Mouse (Mus musculus) forebrain, embryonic 15.5 days (tissue): ENCODE measurements around the gene Smpd3. TPM values are rescaled to one million over a fixed set of nuclear protein-coding genes. Genes with fewer than 3 reads are reported as not detected.

Source experiments
- ATAC-seq: fragments of 200-750 bp; cut with Nextera tagmentation; replicated peaks from 2 replicates; pipeline ENCODE4 v1.8.0; 2017; ENCODE audit warnings: mild to moderate bottlenecking, moderate TSS enrichment, moderate library complexity
- H3K27ac ChIP-seq: fragments of 300-500 bp; sonication (generic); replicated peaks from 2 replicates; pipeline ENCODE4 v1.5.1; 2015; ENCODE audit warnings: mild to moderate bottlenecking, inconsistent platforms
- H3K27me3 ChIP-seq: fragments of 300-500 bp; sonication (generic); 2 replicates; pipeline ENCODE4 v1.6.1; 2015; ENCODE audit warnings: inconsistent platforms
- H3K36me3 ChIP-seq: fragments of 300-500 bp; sonication (generic); 2 replicates; pipeline ENCODE4 v1.6.1; 2015; ENCODE audit warnings: mild to moderate bottlenecking, inconsistent platforms
- H3K4me1 ChIP-seq: fragments of 300-500 bp; sonication (generic); 2 replicates; pipeline ENCODE4 v1.6.1; 2015; ENCODE audit warnings: inconsistent platforms
- H3K4me2 ChIP-seq: fragments of 300-500 bp; sonication (generic); replicated peaks from 2 replicates; pipeline ENCODE4 v1.6.1; 2015; ENCODE audit warnings: mild to moderate bottlenecking, inconsistent platforms
- H3K4me3 ChIP-seq: fragments of 300-500 bp; sonication (generic); 2 replicates; pipeline ENCODE4 v1.5.1; 2015; ENCODE audit warnings: mild to moderate bottlenecking, inconsistent platforms
- H3K9ac ChIP-seq: fragments of 300-500 bp; sonication (generic); replicated peaks from 2 replicates; pipeline ENCODE4 v1.6.1; 2015; ENCODE audit warnings: mild to moderate bottlenecking, inconsistent platforms
- H3K9me3 ChIP-seq: fragments of 300-500 bp; sonication (generic); 2 replicates; pipeline ENCODE4 v1.6.1; 2016; ENCODE audit warnings: inconsistent platforms
- WGBS: fragments of 180-500 bp; shearing (Covaris S2); methylation state at CpG from one replicate; pipeline ENCODE4 v1.1.7; 2015; ENCODE audit warnings: mixed read lengths; 5-methylcytosine and 5-hydroxymethylcytosine counted together
- polyA plus RNA-seq: library from polyadenylated mRNA; unstranded; fragments of >200 nt; fragmentation: Nextera tagmentation; extraction: Ambion mirVana; gene quantifications from 2 replicates; pipeline ENCODE4 v1.2.1, GENCODE M21; 2015

The Smpd3 gene
- 47.4 and 49.3 TPM in 2 replicates for polyA plus RNA-seq

- WGBS: 0% methylated on average over 45 of the region's 45 CpGs
- Histone ChIP-seq H3K27me3 (no peaks in the 10 kb centered on the region), H3K9me3 (no peaks in the 10 kb centered on the region), H3K9ac (peak within 1 kb of the TSS; percentile 91), H3K4me3 (peak within 1 kb of the TSS; percentile 72), H3K4me2 (peak within 1 kb of the TSS; percentile 49), H3K36me3 (no peaks in the 10 kb centered on the region), H3K27ac (peak within 1 kb of the TSS; percentile 92), H3K4me1 (peaks cover 28% of the 10 kb centered on the region)
- ATAC-seq: peak; percentile 99
Observed at GRCm38 (mm10) chr8:106337852-106338521, at the start of gene Smpd3. TSS of gene Smpd3 (minus strand) at chr8:106337988.

DNA sequence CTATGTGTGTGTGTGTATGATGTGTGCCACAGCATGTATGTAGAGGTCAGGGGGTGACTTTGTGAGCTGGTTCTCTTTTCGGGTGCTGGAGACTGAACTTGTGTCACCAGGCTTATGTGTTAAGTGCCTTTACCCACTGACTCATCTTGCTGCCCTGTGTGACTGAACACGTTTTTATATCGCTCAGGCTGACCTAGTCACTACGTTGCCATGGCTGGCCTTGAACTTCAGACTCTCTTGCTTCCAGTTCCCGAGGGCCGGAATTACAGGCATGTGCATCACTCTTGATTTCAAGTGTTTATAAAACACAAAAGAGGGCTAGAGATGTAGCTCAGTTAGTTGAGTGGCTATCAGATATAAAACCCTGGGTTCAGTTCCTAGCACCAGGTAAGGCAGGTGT lies 43.2 kb upstream of the Smpd3 start:
- no peak for ATAC-seq
- no peak overlapping the region for H3K4me2 ChIP-seq
- H3K27me3 ChIP-seq: no peaks in the 10 kb centered on the region
- no peak overlapping the region for H3K4me3 ChIP-seq
- no peaks in the 10 kb centered on the region for H3K4me1 ChIP-seq
- H3K9me3 ChIP-seq: no peaks in the 10 kb centered on the region
- no peaks in the 10 kb centered on the region for H3K36me3 ChIP-seq
- no peak overlapping the region for H3K9ac ChIP-seq
- H3K27ac ChIP-seq: no peak overlapping the region
- WGBS: 91% methylated on average over 6 of the region's 6 CpGs

DNA sequence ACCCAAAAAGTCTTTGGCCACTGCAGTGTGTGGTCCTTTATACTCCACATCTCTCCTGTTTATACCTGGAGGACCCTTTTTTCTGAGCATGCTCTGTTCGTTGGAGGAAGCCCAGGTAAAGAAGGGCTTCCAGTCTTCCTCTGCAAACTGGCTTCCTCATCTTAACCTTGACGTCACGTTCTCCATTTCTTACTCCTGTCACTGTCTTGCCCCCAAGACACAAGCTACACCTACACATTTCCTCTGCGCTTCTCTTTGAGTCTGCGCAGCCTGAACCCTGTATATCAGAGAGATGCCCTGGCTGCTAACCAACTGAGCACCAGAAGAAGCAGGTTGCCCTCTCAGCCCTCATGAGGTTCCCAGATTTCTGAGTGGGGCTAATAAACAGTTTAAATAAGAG lies 41.6 kb upstream of the Smpd3 start:
- H3K4me2 ChIP-seq: no peak overlapping the region
- H3K9me3 ChIP-seq: no peaks in the 10 kb centered on the region
- 87% methylated on average over 5 of the region's 5 CpGs for WGBS
- no peaks in the 10 kb centered on the region for H3K4me1 ChIP-seq
- no peaks in the 10 kb centered on the region for H3K36me3 ChIP-seq
- no peak overlapping the region for H3K4me3 ChIP-seq
- H3K27ac ChIP-seq: no peak overlapping the region
- ATAC-seq: no peak
- H3K27me3 ChIP-seq: no peaks in the 10 kb centered on the region
- no peak overlapping the region for H3K9ac ChIP-seq

- WGBS: 66% methylated on average over 7 of the region's 7 CpGs
- Histone ChIP-seq H3K4me2 (no peak overlapping the region), H3K4me1 (no peaks in the 10 kb centered on the region), H3K9ac (no peak overlapping the region), H3K27me3 (no peaks in the 10 kb centered on the region), H3K4me3 (no peak overlapping the region), H3K27ac (no peak overlapping the region), H3K36me3 (no peaks in the 10 kb centered on the region), H3K9me3 (no peaks in the 10 kb centered on the region)
- ATAC-seq: no peak
Observed at GRCm38 (mm10) chr8:106378501-106379048, 40.8 kb upstream of the Smpd3 start.

DNA sequence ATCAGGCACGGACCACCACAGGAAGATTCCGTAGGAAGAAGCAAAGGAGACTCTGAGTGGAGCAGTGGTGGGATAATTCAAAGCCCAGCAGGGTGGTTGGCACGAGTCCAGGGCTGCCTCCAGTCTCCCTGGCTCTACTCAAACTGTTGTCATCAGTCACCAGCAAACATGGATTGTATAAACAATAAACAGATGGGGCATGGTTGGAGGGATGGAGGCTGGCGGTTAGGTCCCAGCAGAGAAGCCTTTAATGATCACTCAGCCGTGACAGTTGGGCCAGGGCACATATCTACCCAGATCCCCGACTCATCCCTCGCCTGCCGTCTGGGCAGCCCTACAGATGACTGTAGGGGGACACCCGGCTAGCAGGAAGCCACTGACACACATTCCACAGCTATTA lies 39.1 kb upstream of the Smpd3 start:
- 11% methylated on average over 9 of the region's 9 CpGs for WGBS
- no peak overlapping the region for H3K4me2 ChIP-seq
- H3K36me3 ChIP-seq: no peaks in the 10 kb centered on the region
- no peaks in the 10 kb centered on the region for H3K9me3 ChIP-seq
- H3K27me3 ChIP-seq: no peaks in the 10 kb centered on the region
- no peak overlapping the region for H3K9ac ChIP-seq
- H3K4me3 ChIP-seq: no peak overlapping the region
- H3K4me1 ChIP-seq: no peaks in the 10 kb centered on the region
- ATAC-seq: no peak
- H3K27ac ChIP-seq: no peak overlapping the region

DNA sequence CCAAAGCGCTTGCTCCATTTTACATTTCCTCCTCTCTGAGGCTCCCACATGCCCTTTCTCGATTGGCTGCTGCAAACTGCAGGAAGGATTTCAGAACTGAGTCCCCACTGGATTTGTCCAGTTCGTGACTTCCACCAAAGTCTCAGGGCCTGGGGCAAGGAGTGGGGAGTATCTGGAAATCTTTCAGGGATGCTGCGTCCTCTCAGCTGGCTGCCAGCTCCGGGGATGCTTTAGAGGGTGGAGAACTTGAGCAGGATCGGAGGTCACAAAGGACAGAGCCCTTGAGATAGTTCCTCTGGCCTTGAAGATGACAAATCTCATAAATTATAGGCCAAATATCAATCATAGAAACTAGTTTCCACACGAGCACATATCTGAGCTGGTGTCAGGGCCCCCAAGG lies 38.2 kb upstream of the Smpd3 start:
- no peak overlapping the region for H3K4me3 ChIP-seq
- no peak overlapping the region for H3K9ac ChIP-seq
- H3K4me2 ChIP-seq: no peak overlapping the region
- no peak for ATAC-seq
- no peaks in the 10 kb centered on the region for H3K9me3 ChIP-seq
- 79% methylated on average over 7 of the region's 7 CpGs for WGBS
- no peaks in the 10 kb centered on the region for H3K4me1 ChIP-seq
- no peaks in the 10 kb centered on the region for H3K36me3 ChIP-seq
- H3K27ac ChIP-seq: no peak overlapping the region
- no peaks in the 10 kb centered on the region for H3K27me3 ChIP-seq

DNA sequence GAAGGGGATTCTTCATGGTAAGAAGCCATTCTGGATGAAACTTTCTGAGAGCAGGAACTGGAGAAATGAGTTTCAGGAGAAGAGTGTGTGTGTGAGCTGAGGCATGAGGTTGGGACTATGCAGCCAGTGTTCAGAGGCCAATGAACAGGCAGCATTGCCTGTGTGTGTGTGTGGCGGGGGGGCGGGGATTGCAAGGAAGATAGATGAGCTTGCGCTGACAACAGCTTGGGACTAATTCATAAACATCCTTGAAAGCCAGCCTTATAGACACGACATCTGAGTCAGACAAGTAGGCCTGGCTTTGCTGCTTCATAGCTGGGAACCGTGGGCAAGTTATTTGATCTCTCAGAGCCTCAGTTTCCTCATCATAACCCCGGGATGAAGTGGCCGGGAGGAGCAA lies 31.3 kb upstream of the Smpd3 start:
- 90% methylated on average over 7 of the region's 7 CpGs for WGBS
- H3K4me3 ChIP-seq: no peak overlapping the region
- H3K4me2 ChIP-seq: no peak overlapping the region
- H3K4me1 ChIP-seq: no peaks in the 10 kb centered on the region
- no peaks in the 10 kb centered on the region for H3K36me3 ChIP-seq
- H3K27ac ChIP-seq: no peak overlapping the region
- H3K27me3 ChIP-seq: no peaks in the 10 kb centered on the region
- ATAC-seq: no peak
- no peaks in the 10 kb centered on the region for H3K9me3 ChIP-seq
- no peak overlapping the region for H3K9ac ChIP-seq

- no peak overlapping the region for H3K9ac ChIP-seq
- H3K27me3 ChIP-seq: no peaks in the 10 kb centered on the region
- no peaks in the 10 kb centered on the region for H3K4me1 ChIP-seq
- H3K27ac ChIP-seq: no peak overlapping the region
- H3K9me3 ChIP-seq: no peaks in the 10 kb centered on the region
- H3K4me3 ChIP-seq: no peak overlapping the region
- no peak overlapping the region for H3K4me2 ChIP-seq
- WGBS: 71% methylated on average over 3 of the region's 3 CpGs
- no peaks in the 10 kb centered on the region for H3K36me3 ChIP-seq
- no peak for ATAC-seq
Observed at GRCm38 (mm10) chr8:106368501-106368900, 30.7 kb upstream of the Smpd3 start.

GRCm38 (mm10) chr8:106364837-106365236 lies 27.0 kb upstream of the Smpd3 start:
- Histone ChIP-seq H3K36me3 (no peaks in the 10 kb centered on the region), H3K9ac (no peak overlapping the region), H3K4me3 (no peak overlapping the region), H3K27me3 (no peaks in the 10 kb centered on the region), H3K4me1 (no peaks in the 10 kb centered on the region), H3K4me2 (no peak overlapping the region), H3K9me3 (no peaks in the 10 kb centered on the region), H3K27ac (no peak overlapping the region)
- WGBS: 85% methylated on average over 5 of the region's 5 CpGs
- no peak for ATAC-seq

- WGBS: 72% methylated on average over 8 of the region's 8 CpGs
Observed at GRCm38 (mm10) chr8:106364278-106364677, 26.5 kb upstream of the Smpd3 start.

DNA sequence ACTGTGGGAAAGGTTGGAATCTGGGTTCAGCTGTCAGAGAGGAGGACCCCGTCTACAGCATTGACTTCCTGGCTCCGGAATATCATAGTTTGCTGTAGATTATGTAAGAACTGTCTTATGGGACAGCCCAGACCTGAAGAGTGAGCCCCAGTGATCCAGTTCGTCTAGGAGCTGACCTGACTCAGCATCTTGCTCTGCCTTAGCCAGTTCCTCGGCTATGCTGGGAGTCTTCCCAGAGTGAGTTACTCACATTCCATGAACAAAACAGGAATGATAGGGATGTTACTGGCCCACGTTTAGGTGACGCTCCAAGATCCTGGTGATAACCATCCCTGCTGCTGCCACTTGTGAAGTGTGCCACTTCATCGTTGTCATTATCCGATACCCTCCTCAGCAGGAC lies 25.5 kb upstream of the Smpd3 start:
- no peak for ATAC-seq
- WGBS: 85% methylated on average over 8 of the region's 8 CpGs
- no peak overlapping the region for H3K4me3 ChIP-seq

More at GRCm38 (mm10) chr8:106364278-106364677, 26.5 kb upstream of the Smpd3 start:
- Histone ChIP-seq H3K9me3 (no peaks in the 10 kb centered on the region), H3K4me3 (no peak overlapping the region), H3K27ac (no peak overlapping the region), H3K27me3 (no peaks in the 10 kb centered on the region), H3K9ac (no peak overlapping the region), H3K36me3 (no peaks in the 10 kb centered on the region), H3K4me1 (no peaks in the 10 kb centered on the region), H3K4me2 (no peak overlapping the region)
- no peak for ATAC-seq

DNA sequence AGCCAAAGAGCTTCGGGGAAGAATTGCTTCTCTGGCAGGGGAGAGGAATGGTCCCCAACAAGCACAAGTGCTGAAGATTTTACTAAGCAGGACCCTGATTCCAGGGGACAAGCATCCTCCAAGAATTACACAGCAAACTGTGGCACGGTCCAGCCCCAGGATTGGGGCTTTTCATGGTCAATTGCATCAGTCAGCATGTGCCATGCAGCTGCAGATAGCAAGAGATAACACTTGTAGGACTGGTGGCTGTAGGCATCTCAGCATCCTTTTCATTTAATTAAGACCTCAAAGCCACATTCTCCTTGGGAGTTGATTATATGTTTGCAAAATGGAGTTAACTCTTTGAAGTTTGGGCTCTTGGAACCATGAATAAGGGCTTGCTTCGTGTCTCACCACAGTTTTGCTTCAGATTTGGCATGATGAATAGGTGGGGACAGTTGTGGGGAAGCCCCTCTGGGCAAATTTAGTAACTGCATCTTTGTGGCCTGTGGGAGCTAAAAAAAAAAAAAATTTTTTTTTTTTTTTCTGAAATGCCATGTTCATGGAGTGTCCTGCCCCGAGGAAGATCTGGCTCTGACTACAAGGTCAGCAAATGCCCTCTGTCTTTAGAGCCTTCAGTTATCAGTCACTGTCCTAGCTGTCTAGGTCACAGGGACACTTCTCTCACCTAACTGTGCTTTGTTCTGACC lies 22.0 kb upstream of the Smpd3 start:
- no peaks in the 10 kb centered on the region for H3K36me3 ChIP-seq
- no peak overlapping the region for H3K4me3 ChIP-seq
- no peaks in the 10 kb centered on the region for H3K4me1 ChIP-seq
- no peaks in the 10 kb centered on the region for H3K27me3 ChIP-seq
- H3K9me3 ChIP-seq: no peaks in the 10 kb centered on the region
- no peak overlapping the region for H3K4me2 ChIP-seq
- no peak for ATAC-seq
- WGBS: 78% methylated on average over 4 of the region's 4 CpGs
- H3K9ac ChIP-seq: no peak overlapping the region
- no peak overlapping the region for H3K27ac ChIP-seq

More for the DNA sequence above, 25.5 kb upstream of the Smpd3 start:
- H3K4me1 ChIP-seq: no peaks in the 10 kb centered on the region
- no peaks in the 10 kb centered on the region for H3K9me3 ChIP-seq
- no peak overlapping the region for H3K9ac ChIP-seq
- H3K4me2 ChIP-seq: no peak overlapping the region
- no peaks in the 10 kb centered on the region for H3K27me3 ChIP-seq
- no peaks in the 10 kb centered on the region for H3K36me3 ChIP-seq
- no peak overlapping the region for H3K27ac ChIP-seq
